Mouse (Mus musculus) A20 (cell line): ENCODE measurements at regions not wholly inside any gene's neighbourhood (a gene's known extent, or its start where the extent isn't known, plus 50 kb on each side); places are given as distances from the start of the nearest gene placed in this dataset.
A peak's percentile ranks its signal among the peaks of the same experiment; 100 is the strongest.

Experiments used
- DNase-seq: peaks from one replicate; pipeline ENCODE4 v3.0.0-alpha.2; 2011; ENCODE audit warnings: low read depth, low spot score

GRCm38 (mm10) chr9:84285604-84286003 lies 360.7 kb downstream of the Bckdhb start:
- no peak for DNase-seq

GRCm38 (mm10) chr9:84295891-84296290 lies 370.9 kb downstream of the Bckdhb start:
- no peak for DNase-seq

- DNase-seq = no peak
These were observed 371.5 kb downstream of the Bckdhb start for GRCm38 (mm10) chr9:84296456-84296855.

GRCm38 (mm10) chr9:84304398-84304797 lies 379.5 kb downstream of the Bckdhb start:
- DNase-seq = no peak

- DNase-seq = no peak
These were observed 393.9 kb downstream of the Bckdhb start for GRCm38 (mm10) chr9:84318811-84319210.

- no peak for DNase-seq
These were observed 394.4 kb downstream of the Bckdhb start for GRCm38 (mm10) chr9:84319338-84319737.

- DNase-seq = no peak
These were observed 398.2 kb downstream of the Bckdhb start for GRCm38 (mm10) chr9:84323145-84323544.

- DNase-seq = no peak
These were observed 406.2 kb downstream of the Bckdhb start for GRCm38 (mm10) chr9:84331083-84331602.

- DNase-seq = peak; percentile 51
These were observed 418.6 kb downstream of the Bckdhb start for GRCm38 (mm10) chr9:84343435-84344095.

GRCm38 (mm10) chr9:84350223-84350622 lies 425.3 kb downstream of the Bckdhb start:
- no peak for DNase-seq

- DNase-seq = no peak
These were observed 429.5 kb downstream of the Bckdhb start for GRCm38 (mm10) chr9:84354409-84354808.

- DNase-seq = no peak
These were observed 431.2 kb downstream of the Bckdhb start for GRCm38 (mm10) chr9:84356167-84356566.

GRCm38 (mm10) chr9:84359879-84360278 lies 434.9 kb downstream of the Bckdhb start:
- DNase-seq = no peak

GRCm38 (mm10) chr9:84360484-84360883 lies 435.5 kb downstream of the Bckdhb start:
- DNase-seq = no peak

- DNase-seq = no peak
These were observed 438.5 kb downstream of the Bckdhb start for GRCm38 (mm10) chr9:84363478-84363877.

GRCm38 (mm10) chr9:84369200-84369599 lies 444.3 kb downstream of the Bckdhb start:
- DNase-seq = no peak

GRCm38 (mm10) chr9:84370260-84370659 lies 445.3 kb downstream of the Bckdhb start:
- DNase-seq = no peak

GRCm38 (mm10) chr9:84375746-84376145 lies 450.8 kb downstream of the Bckdhb start:
- no peak for DNase-seq

- peak; percentile 1 for DNase-seq
These were observed 451.7 kb downstream of the Bckdhb start for GRCm38 (mm10) chr9:84376621-84377020.

- no peak for DNase-seq
These were observed 457.0 kb downstream of the Bckdhb start for GRCm38 (mm10) chr9:84381942-84382341.

GRCm38 (mm10) chr9:84389831-84390230 lies 464.9 kb downstream of the Bckdhb start:
- DNase-seq = no peak

- DNase-seq = no peak
These were observed 469.8 kb downstream of the Bckdhb start for GRCm38 (mm10) chr9:84394536-84395314.

- no peak for DNase-seq
These were observed 474.5 kb downstream of the Bckdhb start for GRCm38 (mm10) chr9:84399481-84399880.
